8 mouse cellular contexts compared by ENCODE assay signal in genomic region chr14:100459601-100460290, GRCm38 (mm10).
DNase-seq lines count a peak whose midpoint lies in the region; ATAC-seq and TF ChIP-seq lines count a peak whose summit lies in the region.

No protein-coding gene starts in this region.

- H3K36me3 ChIP-seq in spleen, adult 2 months (ENCODE audit: control insufficient read depth, insufficient read depth, low read length) = no peaks in the 10 kb centered on the region
- no peaks in the 10 kb centered on the region for H3K36me3 ChIP-seq in forebrain, embryonic 13.5 days (ENCODE audit: poor library complexity, severe bottlenecking)

- no peaks in the 10 kb centered on the region for H3K9me3 ChIP-seq in forebrain, embryonic 13.5 days (replicated peaks)

- H3K9ac ChIP-seq in forebrain, embryonic 13.5 days = peak overlapping the region; percentile 51

- H3K4me3 ChIP-seq in spleen, adult 2 months (ENCODE audit: extremely low read depth, insufficient read depth, insufficient read length) = no peak overlapping the region
- peak overlapping the region; percentile 21 for H3K4me3 ChIP-seq in forebrain, embryonic 13.5 days
- H3K4me3 ChIP-seq in olfactory bulb, adult 2 months (ENCODE audit: insufficient read depth, low read depth, low read length) = peak overlapping the region; percentile 35

- peak overlapping the region; percentile 25 for H3K27ac ChIP-seq in spleen, adult 2 months (ENCODE audit: insufficient read depth, low read length)
- peak overlapping the region; percentile 87 for H3K27ac ChIP-seq in forebrain, embryonic 13.5 days
- peak overlapping the region; percentile 96 for H3K27ac ChIP-seq in olfactory bulb, adult 2 months (ENCODE audit: insufficient read depth, low read depth, low read length)

- no peak for ATAC-seq in forebrain, embryonic 13.5 days

- H3K4me2 ChIP-seq in forebrain, embryonic 13.5 days = peak overlapping the region; percentile 58

- H3K4me1 ChIP-seq in spleen, adult 2 months (ENCODE audit: control insufficient read depth, insufficient read depth, insufficient read length) = peaks cover 9% of the 10 kb centered on the region; the same call in 1 of the 2 replicates
- H3K4me1 ChIP-seq in forebrain, embryonic 13.5 days = peaks cover 45% of the 10 kb centered on the region
- H3K4me1 ChIP-seq in olfactory bulb, adult 2 months (ENCODE audit: control insufficient read depth, insufficient read depth, low read length) = peaks cover 19% of the 10 kb centered on the region

- H3K27me3 ChIP-seq in spleen, adult 2 months (ENCODE audit: control insufficient read depth, insufficient read depth, low read length) = no peaks in the 10 kb centered on the region
- no peaks in the 10 kb centered on the region for H3K27me3 ChIP-seq in forebrain, embryonic 13.5 days

- DNase-seq in spleen, adult 2 months (ENCODE audit: low read depth in 1 of 2, low spot score in 2 of 2) = no peak
- no peak for DNase-seq in spleen, adult 18-20 months
- DNase-seq in kidney, postnatal 10 days = peak; percentile 22
- no peak for DNase-seq in frontal cortex, postnatal 10 days (ENCODE audit: low spot score in 2 of 2)
- no peak for DNase-seq in retina, postnatal 1 day
- DNase-seq in ovary, postnatal 10 days (ENCODE audit: low spot score) = no peak

- TF ChIP-seq POLR2A in spleen, adult 2 months (IDR thresholded peaks at IDR 0.05; ENCODE audit: low read depth, low read length) = no peak
- TF ChIP-seq POLR2A in olfactory bulb, adult 2 months (IDR thresholded peaks at IDR 0.05; ENCODE audit: insufficient read depth, low read depth, low read length) = no peak

- TF ChIP-seq CTCF in spleen, adult 2 months (IDR thresholded peaks at IDR 0.05; ENCODE audit: extremely low read depth, insufficient read depth, insufficient read length, insufficient replicate concordance) = no peak
- no peak for TF ChIP-seq CTCF in olfactory bulb, adult 2 months (IDR thresholded peaks at IDR 0.05; ENCODE audit: insufficient read depth, low read depth, low read length)

- WGBS in spleen, adult 2 months = 19% methylated on average over 8 of the region's 8 CpGs
- 17% methylated on average over 8 of the region's 8 CpGs for WGBS in forebrain, embryonic 13.5 days
- WGBS in olfactory bulb, adult 2 months = 12% methylated on average over 8 of the region's 8 CpGs

Comparison
In these comparisons a context has a peak if more than half of its experiments do, and no peak if none do; other contexts are left out.
1. H3K27ac ChIP-seq: peak in every context shown above with its lines; median percentile 96 in olfactory bulb, adult 2 months; 87 in forebrain, embryonic 13.5 days; 25 in spleen, adult 2 months.